Mouse (Mus musculus) large intestine, adult 2 months (tissue): ENCODE results near the gene Dbf4. TPM values are rescaled to one million over a fixed set of nuclear protein-coding genes. Genes with fewer than 3 reads are reported as not detected.

Experiments
- DNase-seq: peaks from one replicate; pipeline ENCODE4 v3.0.0-alpha.2; 2012; ENCODE audit warnings: low read depth, low spot score
- WGBS: fragments of 180-500 bp; shearing (Covaris S2); methylation state at CpG from one replicate; pipeline ENCODE4 v1.1.7; 2018; 5-methylcytosine and 5-hydroxymethylcytosine counted together
- polyA plus RNA-seq: library from polyadenylated mRNA; depleted of rRNA; stranded (reverse); fragments of >200 nt; gene quantifications from 2 replicates; pipeline ENCODE4 v1.2.3, GENCODE M21; 2012; rRNA removed

Gene Dbf4
- polyA plus RNA-seq: 5.1 and 6.7 TPM in 2 replicates

GRCm38 (mm10) chr5:8422157-8422931 lies at the start of gene Dbf4, which contains the start of gene Slc25a40:
Dbf4 (minus strand) TSS chr5:8422716.
Slc25a40 (plus strand) TSS chr5:8422850.
- under 1% methylated on average over 85 of the region's 93 CpGs for WGBS
- DNase-seq: peak; percentile 54

- no peak for DNase-seq
- 73% methylated on average over 5 of the region's 5 CpGs for WGBS
Observed at GRCm38 (mm10) chr5:8456561-8456960, 34.0 kb upstream of the Dbf4 start.

- no peak for DNase-seq
Observed at GRCm38 (mm10) chr5:8455565-8455964, 33.0 kb upstream of the Dbf4 start.

- 65% methylated on average over 2 of the region's 2 CpGs for WGBS
- DNase-seq: no peak
Observed at GRCm38 (mm10) chr5:8439095-8439494, 16.6 kb upstream of the Dbf4 start.

- 93% methylated on average over 5 of the region's 5 CpGs for WGBS
- DNase-seq: no peak
Observed at GRCm38 (mm10) chr5:8437481-8438156, 15.1 kb upstream of the Dbf4 start.

GRCm38 (mm10) chr5:8425899-8426298 lies 3.4 kb upstream of the Dbf4 start:
- WGBS: 71% methylated on average over 5 of the region's 5 CpGs
- DNase-seq: no peak

- WGBS: 39% methylated on average over 7 of the region's 7 CpGs
- DNase-seq: peak; percentile 40
Observed at GRCm38 (mm10) chr5:8424116-8424515, 1.6 kb upstream of the Dbf4 start.

- peak; percentile 7 for DNase-seq
- WGBS: 2% methylated on average over 40 of the region's 40 CpGs
Observed at GRCm38 (mm10) chr5:8422932-8423928, 714 bp upstream of the Dbf4 start.

GRCm38 (mm10) chr5:8421424-8421823 lies 1.1 kb downstream of the Dbf4 start:
- WGBS: 6% methylated on average over 3 of the region's 3 CpGs
- DNase-seq: no peak

GRCm38 (mm10) chr5:8417443-8417842 lies 5.1 kb downstream of the Dbf4 start:
- DNase-seq: no peak
- WGBS: 47% methylated on average over 1 of the region's 1 CpGs

- DNase-seq: no peak
- 86% methylated on average over 3 of the region's 3 CpGs for WGBS
Observed at GRCm38 (mm10) chr5:8416683-8417413, 5.7 kb downstream of the Dbf4 start.

- WGBS: 84% methylated on average over 4 of the region's 4 CpGs
- no peak for DNase-seq
Observed at GRCm38 (mm10) chr5:8408746-8409145, 13.8 kb downstream of the Dbf4 start.

GRCm38 (mm10) chr5:8397587-8398249 lies 24.8 kb downstream of the Dbf4 start:
- DNase-seq: no peak
- WGBS: 93% methylated on average over 13 of the region's 13 CpGs

- 75% methylated on average over 1 of the region's 1 CpGs for WGBS
- no peak for DNase-seq
Observed at GRCm38 (mm10) chr5:8393891-8394583, 28.5 kb downstream of the Dbf4 start.

- WGBS: 78% methylated on average over 5 of the region's 5 CpGs
- no peak for DNase-seq
Observed at GRCm38 (mm10) chr5:8374297-8374906, 48.1 kb downstream of the Dbf4 start.

GRCm38 (mm10) chr5:8373415-8373814 lies 49.1 kb downstream of the Dbf4 start:
- DNase-seq: no peak
- 67% methylated on average over 4 of the region's 4 CpGs for WGBS

GRCm38 (mm10) chr5:8368781-8369180 lies 53.7 kb downstream of the Dbf4 start:
- WGBS: 45% methylated on average over 5 of the region's 5 CpGs
- DNase-seq: no peak

GRCm38 (mm10) chr5:8368328-8368692 lies 54.2 kb downstream of the Dbf4 start:
- WGBS: 53% methylated on average over 7 of the region's 7 CpGs
- no peak for DNase-seq
